Mouse (Mus musculus) neutrophil, adult 65 days (primary cell): ENCODE data around the gene Myo1a. TPM values are rescaled to one million over a fixed set of nuclear protein-coding genes. Genes with fewer than 3 reads are reported as not detected.

Source experiments
- total RNA-seq: library from RNA; stranded (reverse); gene quantifications from 2 replicates; pipeline ENCODE4 v1.2.4, GENCODE M21; 2023

Myo1a gene
- total RNA-seq = 0.23 and 0.35 TPM in 2 replicates

GRCm38 (mm10) chr10:127704766-127705220 is at the start of gene Myo1a:
Gene Myo1a, plus strand, starts transcription at chr10:127705170.

DNA sequence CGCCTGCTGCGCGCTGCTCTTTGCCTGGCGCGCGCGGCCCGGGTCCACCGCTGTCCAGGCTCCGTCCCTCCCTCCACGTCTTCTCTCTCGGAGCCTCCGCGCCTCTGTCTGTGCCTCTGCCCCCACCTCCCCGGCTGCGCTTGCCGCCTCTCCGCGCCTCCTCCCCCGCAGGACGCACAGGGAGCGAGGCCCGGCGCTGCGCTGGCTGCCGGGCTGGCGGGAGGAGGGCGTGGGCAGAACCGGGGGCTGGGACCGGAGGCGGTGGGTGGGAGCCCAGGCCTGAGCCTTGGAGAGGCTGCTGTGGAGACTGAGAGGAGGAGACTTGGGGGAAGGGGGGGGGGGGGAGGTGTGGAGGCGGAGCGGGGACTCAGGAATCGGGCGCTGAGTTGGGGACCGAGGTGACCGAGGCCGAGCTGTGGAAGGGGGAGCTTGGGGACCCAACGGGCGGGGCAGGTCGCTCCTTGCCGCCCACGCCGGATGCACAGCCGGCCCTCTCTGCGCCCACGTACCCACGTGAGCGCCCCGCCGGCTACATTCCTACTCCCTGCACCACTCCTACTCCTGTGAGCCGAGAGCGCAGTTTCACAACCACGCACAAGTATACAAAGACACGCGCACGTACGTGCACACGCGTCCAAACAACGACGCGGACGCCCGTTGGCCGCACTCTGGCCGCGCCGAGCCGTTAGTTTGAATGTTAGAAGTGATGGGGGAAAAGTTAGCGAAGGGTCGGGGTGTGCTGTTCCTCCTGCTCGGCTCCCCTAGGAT is 38.3 kb upstream of the Myo1a start, which contains the start of gene Nemp1:
Gene Nemp1 (plus strand): TSS at position 401 of the 768 bp plus-strand sequence.

GRCm38 (mm10) chr10:127668093-127669050 is 36.6 kb upstream of the Myo1a start, which contains the start of gene Nab2:
Gene Nab2, minus strand, starts transcription at chr10:127668568.

GRCm38 (mm10) chr10:127724178-127724577 is 19.2 kb downstream of the Myo1a start, which contains the start of gene Tac2:
Gene Tac2, plus strand, starts transcription at chr10:127724478.

GRCm38 (mm10) chr10:127739083-127739660 is 34.2 kb downstream of the Myo1a start, which contains the start of gene Zbtb39:
Gene Zbtb39, plus strand, starts transcription at chr10:127739538.

DNA sequence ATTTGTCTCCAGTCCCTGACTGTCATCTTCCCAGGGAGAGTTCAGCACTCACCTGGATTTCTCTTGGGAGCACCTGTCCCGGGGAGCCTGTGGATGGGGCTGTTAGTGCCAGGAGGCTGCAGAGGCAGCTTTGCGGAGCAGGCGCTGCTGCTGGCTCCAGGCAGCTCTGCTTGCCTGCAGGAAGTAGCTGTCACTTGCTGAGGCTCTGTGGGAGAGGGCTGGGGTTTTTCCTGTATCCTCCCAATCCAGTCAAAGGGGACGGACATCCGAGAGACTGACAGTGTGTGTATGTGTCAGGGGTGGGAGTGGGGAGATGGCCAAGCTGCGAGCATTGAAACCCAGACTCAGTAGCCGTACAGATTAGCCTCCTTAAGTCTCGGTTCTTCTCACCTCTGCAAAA is 46.6 kb downstream of the Myo1a start, which contains the start of gene Gpr182:
Gene Gpr182 (minus strand): TSS at position 185 of the 400 bp plus-strand sequence.

DNA sequence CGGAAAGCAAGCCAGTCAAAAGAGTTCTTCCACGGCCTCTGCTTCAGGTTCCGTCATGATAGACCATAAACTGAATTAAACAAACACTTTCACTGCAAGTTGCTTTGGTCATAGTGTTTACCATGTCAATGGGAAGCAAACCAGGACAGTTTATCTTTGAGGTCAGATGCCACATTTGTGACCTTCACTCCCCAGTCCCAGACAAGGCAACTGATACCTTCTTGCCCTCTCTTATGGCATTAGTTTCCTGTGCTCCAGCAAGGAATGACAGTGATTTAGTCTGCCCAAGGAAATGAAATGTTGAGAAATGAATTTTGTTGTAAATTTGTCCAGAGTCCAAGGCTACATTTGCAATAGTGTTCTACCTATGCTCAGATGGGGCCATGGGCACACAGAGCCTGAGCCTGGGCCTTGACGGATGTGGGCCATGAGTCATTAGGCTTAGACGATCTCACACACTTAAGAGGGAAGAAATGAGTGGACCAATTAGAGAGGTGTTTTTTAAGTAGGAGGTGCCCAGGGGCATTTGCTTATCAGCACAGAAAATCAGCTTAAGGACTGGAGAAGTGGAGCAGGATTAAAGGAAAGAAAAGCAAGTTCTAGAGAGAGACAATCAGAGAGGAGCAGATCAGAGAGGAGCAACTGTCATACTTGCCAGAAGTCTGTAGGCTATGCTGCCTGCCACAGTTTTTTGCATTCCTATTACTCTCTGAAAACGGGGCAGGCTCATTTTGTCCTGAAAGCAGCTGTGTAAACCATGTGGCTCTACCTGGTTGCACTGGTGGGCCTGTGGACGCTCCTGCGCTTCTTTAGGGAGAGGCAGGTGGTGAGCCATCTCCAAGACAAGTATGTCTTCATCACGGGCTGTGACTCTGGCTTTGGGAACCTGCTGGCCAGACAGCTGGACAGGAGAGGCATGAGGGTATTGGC is 54.5 kb downstream of the Myo1a start, which contains the start of the genes Rdh1 and Rdh16f1:
Gene Rdh1 (plus strand): TSS at position 541 of the 930 bp plus-strand sequence.
Gene Rdh16f1 (plus strand): TSS at position 607 of the 930 bp plus-strand sequence.

Other genes starting within 250 kb of the Myo1a start
- 1.8 and 2.8 TPM in 2 replicates for gene Stac3, start 203.5 kb upstream of the Myo1a start, total RNA-seq
- gene Ndufa4l2, start 190.2 kb upstream of the Myo1a start, total RNA-seq = not detected in 2 replicates
- gene Shmt2, start 182.7 kb upstream of the Myo1a start, total RNA-seq = 15.5 and 16.0 TPM in 2 replicates
- not detected in 2 replicates for gene Nxph4, start 170.6 kb upstream of the Myo1a start, total RNA-seq
- 69.7 and 86.2 TPM in 2 replicates for gene Lrp1, start 84.0 kb upstream of the Myo1a start, total RNA-seq
- gene Stat6, start 62.2 kb upstream of the Myo1a start, total RNA-seq = 215 and 257 TPM in 2 replicates
- gene Nemp1, start 38.3 kb upstream of the Myo1a start, total RNA-seq = 6.7 and 9.6 TPM in 2 replicates
- gene Nab2, start 36.6 kb upstream of the Myo1a start, total RNA-seq = 0.77 and 1.3 TPM in 2 replicates
- not detected in 2 replicates for gene Tac2, start 19.3 kb downstream of the Myo1a start, total RNA-seq
- 19.9 and 30.2 TPM in 2 replicates for gene Zbtb39, start 34.4 kb downstream of the Myo1a start, total RNA-seq
- gene Gpr182, start 46.6 kb downstream of the Myo1a start, total RNA-seq = 0.16 and 0.19 TPM in 2 replicates
- 0.18 and 0.44 TPM in 2 replicates for gene Rdh1, start 54.6 kb downstream of the Myo1a start, total RNA-seq
- 0.25 TPM in 1 of 2 replicates, not detected in the other for gene Rdh16f1, start 54.6 kb downstream of the Myo1a start, total RNA-seq
- gene Rdh9, start 71.2 kb downstream of the Myo1a start, total RNA-seq = not detected in 2 replicates
- gene Rdh16, start 96.0 kb downstream of the Myo1a start, total RNA-seq = 0.16 TPM in 1 of 2 replicates, not detected in the other
- not detected in 2 replicates for gene Rdh19, start 144.8 kb downstream of the Myo1a start, total RNA-seq
- gene Rdh16f2, start 161.3 kb downstream of the Myo1a start, total RNA-seq = not detected in 2 replicates
- not detected in 2 replicates for gene Rdh7, start 183.6 kb downstream of the Myo1a start, total RNA-seq
- not detected in 2 replicates for gene Sdr9c7, start 193.3 kb downstream of the Myo1a start, total RNA-seq